Mouse (Mus musculus): ENCODE data around the gene Hivep2. TPM values are rescaled to one million over a fixed set of nuclear protein-coding genes. Genes with fewer than 3 reads are reported as not detected.

The Hivep2 gene
- total RNA-seq, 2 experiments from 2014 or later = 0.62 to 5.4 TPM

- ATAC-seq (replicated peaks; ENCODE audit: poor library complexity, severe bottlenecking) = no peak
Measured at GRCm38 (mm10) chr10:14116978-14117377, 151.1 kb downstream of the Hivep2 start.

GRCm38 (mm10) chr10:14119201-14119600 is 153.3 kb downstream of the Hivep2 start:
- no peak for ATAC-seq (replicated peaks; ENCODE audit: poor library complexity, severe bottlenecking)

GRCm38 (mm10) chr10:14120512-14120911 is 154.6 kb downstream of the Hivep2 start:
- no peak for ATAC-seq (replicated peaks; ENCODE audit: poor library complexity, severe bottlenecking)

- no peak for ATAC-seq (replicated peaks; ENCODE audit: poor library complexity, severe bottlenecking)
Measured at GRCm38 (mm10) chr10:14127826-14128225, 162.0 kb downstream of the Hivep2 start.

GRCm38 (mm10) chr10:14130270-14130669 is 164.4 kb downstream of the Hivep2 start:
- ATAC-seq (replicated peaks; ENCODE audit: poor library complexity, severe bottlenecking) = no peak

- no peak for ATAC-seq (replicated peaks; ENCODE audit: poor library complexity, severe bottlenecking)
Measured at GRCm38 (mm10) chr10:14131307-14131706, 165.4 kb downstream of the Hivep2 start.

- ATAC-seq (replicated peaks; ENCODE audit: poor library complexity, severe bottlenecking) = peak; percentile 38
Measured at GRCm38 (mm10) chr10:14132061-14132460, 166.2 kb downstream of the Hivep2 start.

- peak; percentile 94 for ATAC-seq (replicated peaks; ENCODE audit: poor library complexity, severe bottlenecking)
Measured at GRCm38 (mm10) chr10:14132937-14133336, 167.1 kb downstream of the Hivep2 start.

- no peak for ATAC-seq (replicated peaks; ENCODE audit: poor library complexity, severe bottlenecking)
Measured at GRCm38 (mm10) chr10:14138663-14139062, 172.8 kb downstream of the Hivep2 start.

- ATAC-seq (replicated peaks; ENCODE audit: poor library complexity, severe bottlenecking) = no peak
Measured at GRCm38 (mm10) chr10:14144840-14145239, 179.0 kb downstream of the Hivep2 start.

- ATAC-seq (replicated peaks; ENCODE audit: poor library complexity, severe bottlenecking) = no peak
Measured at GRCm38 (mm10) chr10:14164829-14165228, 199.0 kb downstream of the Hivep2 start.

- peak; percentile 56 for ATAC-seq (replicated peaks; ENCODE audit: poor library complexity, severe bottlenecking)
Measured at GRCm38 (mm10) chr10:14168197-14168844, 202.4 kb downstream of the Hivep2 start.

GRCm38 (mm10) chr10:14168869-14169566 is 203.1 kb downstream of the Hivep2 start:
- no peak for ATAC-seq (replicated peaks; ENCODE audit: poor library complexity, severe bottlenecking)

GRCm38 (mm10) chr10:14174124-14174523 is 208.2 kb downstream of the Hivep2 start:
- ATAC-seq (replicated peaks; ENCODE audit: poor library complexity, severe bottlenecking) = peak; percentile 93

GRCm38 (mm10) chr10:14179424-14180339 is 213.8 kb downstream of the Hivep2 start:
- ATAC-seq (replicated peaks; ENCODE audit: poor library complexity, severe bottlenecking) = peak; percentile 68

- ATAC-seq (replicated peaks; ENCODE audit: poor library complexity, severe bottlenecking) = peak; percentile 84
Measured at GRCm38 (mm10) chr10:14186352-14186976, 220.6 kb downstream of the Hivep2 start.

- peak; percentile 80 for ATAC-seq (replicated peaks; ENCODE audit: poor library complexity, severe bottlenecking)
Measured at GRCm38 (mm10) chr10:14189050-14189449, 223.2 kb downstream of the Hivep2 start.

- no peak for ATAC-seq (replicated peaks; ENCODE audit: poor library complexity, severe bottlenecking)
Measured at GRCm38 (mm10) chr10:14191202-14191601, 225.3 kb downstream of the Hivep2 start.

- ATAC-seq (replicated peaks; ENCODE audit: poor library complexity, severe bottlenecking) = no peak
Measured at GRCm38 (mm10) chr10:14192156-14192555, 226.3 kb downstream of the Hivep2 start.

- no peak for ATAC-seq (replicated peaks; ENCODE audit: poor library complexity, severe bottlenecking)
Measured at GRCm38 (mm10) chr10:14193702-14194101, 227.8 kb downstream of the Hivep2 start.

Data from granulocyte monocyte progenitor cell, adult 5-6 weeks (primary cell).